Mouse (Mus musculus) monocyte, adult 2 months (primary cell): ENCODE data around the gene Furin.

ENCODE experiments used
- DNase-seq, 2 experiments: peaks; one replicate each; pipeline ENCODE4 v3.0.0; 2022; ENCODE audit warnings: low spot score in 2 of 2, low read depth in 1 of 2

The Furin gene

GRCm38 (mm10) chr7:80405188-80405695 lies at the start of gene Furin:
Gene Furin, minus strand, starts transcription at chr7:80405436.
- DNase-seq: no peak

DNA sequence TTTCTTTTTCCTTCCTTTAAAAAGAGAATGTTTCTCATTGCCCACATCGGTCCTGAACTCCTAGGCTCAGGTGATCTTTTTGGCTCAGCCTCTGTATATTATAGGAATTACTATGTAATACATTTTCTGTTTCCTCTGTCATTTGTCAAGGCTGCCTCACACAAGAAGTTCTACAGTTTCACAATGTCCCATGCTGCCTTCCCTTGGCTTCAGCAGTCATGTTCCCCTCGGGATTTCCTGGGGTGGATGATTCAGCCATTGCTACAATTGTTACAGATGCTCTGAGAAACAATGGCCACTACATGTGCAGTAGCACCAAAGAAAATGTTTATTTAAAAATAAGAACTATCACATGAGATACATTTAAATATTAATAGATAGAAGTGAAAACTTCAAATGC lies 49.5 kb upstream of the Furin start:
- DNase-seq: no peak

GRCm38 (mm10) chr7:80453997-80454396 lies 48.8 kb upstream of the Furin start:
- DNase-seq: no peak

DNA sequence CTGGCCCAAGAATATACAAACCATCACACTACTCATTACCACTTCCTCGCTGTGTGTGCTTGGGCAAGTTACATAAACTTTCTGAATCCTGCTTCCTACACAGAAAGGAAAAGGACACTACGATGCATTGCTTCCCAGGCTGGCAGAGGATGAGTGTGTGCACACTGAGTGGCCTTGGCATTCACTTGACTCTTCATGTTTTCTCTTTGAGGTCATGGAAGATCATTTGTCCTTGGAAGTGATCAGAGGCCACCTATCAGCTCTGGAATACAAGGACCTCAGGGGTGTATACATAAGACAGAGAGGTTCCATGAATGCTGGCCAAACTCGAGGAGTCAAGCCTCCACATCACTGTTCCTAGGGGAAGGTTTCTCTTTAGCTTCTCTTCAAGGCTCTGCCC lies 47.9 kb upstream of the Furin start:
- DNase-seq: no peak

DNA sequence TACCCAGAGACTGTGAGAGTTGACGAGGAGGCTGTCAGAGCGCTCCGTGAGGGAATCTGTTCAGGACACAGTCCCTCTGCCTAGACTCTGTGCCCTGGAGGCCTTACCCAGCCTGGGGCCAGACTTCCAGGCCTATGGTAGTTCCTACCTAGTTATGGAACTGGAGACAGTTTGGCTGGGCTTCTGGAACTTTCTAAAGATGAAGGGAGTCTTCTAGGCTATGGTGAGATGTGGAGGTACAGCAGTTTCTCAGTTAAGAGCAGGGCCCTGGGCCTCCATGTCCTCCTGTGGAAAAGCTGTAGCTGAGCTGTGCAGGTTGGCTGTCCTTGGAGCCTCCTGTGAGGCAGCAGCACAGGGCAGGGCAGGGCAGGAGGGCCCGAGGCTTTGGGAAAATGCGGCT lies 47.0 kb upstream of the Furin start:
- no peak for DNase-seq

- DNase-seq: no peak
Observed at GRCm38 (mm10) chr7:80451550-80452232, 46.5 kb upstream of the Furin start.

DNA sequence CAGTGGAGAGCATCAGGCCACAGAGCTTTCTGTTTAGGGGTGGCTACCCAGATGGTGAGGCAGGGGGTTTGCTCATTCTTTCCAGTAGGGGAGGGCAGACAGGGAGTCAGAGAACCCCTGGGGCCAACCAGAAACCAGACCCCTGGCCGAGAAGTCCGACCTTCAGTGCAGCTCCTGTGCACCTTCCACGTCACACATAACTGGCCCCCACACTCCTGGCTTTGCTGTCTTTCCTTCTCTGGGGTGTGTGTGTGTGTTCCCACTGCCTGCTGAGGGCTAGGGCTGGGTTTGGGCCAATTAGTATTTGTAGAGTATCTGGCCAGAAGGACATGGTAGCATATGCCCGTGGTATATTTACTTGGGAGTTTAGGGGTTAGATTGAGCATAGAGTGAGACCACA lies 45.1 kb upstream of the Furin start:
- no peak for DNase-seq

DNA sequence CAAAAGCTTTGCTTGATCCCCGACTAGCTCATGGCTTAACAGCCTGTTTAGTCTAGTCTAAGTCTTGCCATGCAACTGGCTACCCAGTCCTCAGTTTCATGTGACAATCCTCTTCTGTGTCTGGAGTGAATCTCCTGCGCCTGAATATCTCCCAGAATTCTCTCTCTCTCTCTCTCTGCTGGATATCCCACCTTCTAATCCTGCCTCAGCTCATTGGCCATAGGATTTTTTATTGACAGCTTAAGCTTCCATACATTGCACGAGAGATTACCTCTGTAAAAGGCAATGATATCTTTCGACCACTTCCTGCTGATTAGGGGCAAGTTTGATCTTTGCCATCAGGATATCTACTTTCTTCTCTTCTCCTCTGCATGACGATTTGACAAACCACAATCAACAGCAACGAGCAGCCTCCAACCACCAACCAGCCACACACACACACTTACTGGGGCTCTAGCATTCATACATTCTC lies 44.4 kb upstream of the Furin start:
- DNase-seq: no peak

- no peak for DNase-seq
Observed at GRCm38 (mm10) chr7:80447336-80447735, 42.1 kb upstream of the Furin start.

- DNase-seq: no peak
Observed at GRCm38 (mm10) chr7:80446221-80446878, 41.1 kb upstream of the Furin start.

DNA sequence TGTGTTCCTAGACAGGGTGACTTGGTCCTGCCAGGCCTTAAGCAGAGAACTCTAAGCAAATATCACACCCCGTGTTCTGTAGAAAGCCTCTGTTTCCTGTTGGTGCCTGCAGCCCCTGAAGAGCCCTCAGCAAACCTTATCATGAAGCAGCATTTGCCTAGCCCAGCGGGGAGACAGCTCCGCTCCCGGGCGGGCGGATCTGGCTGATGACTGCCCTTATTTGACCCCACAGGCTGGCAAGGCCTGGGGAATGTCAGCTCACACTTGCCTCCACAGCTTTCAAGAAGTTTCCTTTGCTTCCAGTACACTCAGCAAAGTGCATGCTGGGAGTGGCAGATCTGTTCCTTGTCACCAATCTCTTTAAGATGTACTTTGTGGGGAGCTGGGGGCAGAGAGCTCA lies 40.3 kb upstream of the Furin start:
- no peak for DNase-seq

DNA sequence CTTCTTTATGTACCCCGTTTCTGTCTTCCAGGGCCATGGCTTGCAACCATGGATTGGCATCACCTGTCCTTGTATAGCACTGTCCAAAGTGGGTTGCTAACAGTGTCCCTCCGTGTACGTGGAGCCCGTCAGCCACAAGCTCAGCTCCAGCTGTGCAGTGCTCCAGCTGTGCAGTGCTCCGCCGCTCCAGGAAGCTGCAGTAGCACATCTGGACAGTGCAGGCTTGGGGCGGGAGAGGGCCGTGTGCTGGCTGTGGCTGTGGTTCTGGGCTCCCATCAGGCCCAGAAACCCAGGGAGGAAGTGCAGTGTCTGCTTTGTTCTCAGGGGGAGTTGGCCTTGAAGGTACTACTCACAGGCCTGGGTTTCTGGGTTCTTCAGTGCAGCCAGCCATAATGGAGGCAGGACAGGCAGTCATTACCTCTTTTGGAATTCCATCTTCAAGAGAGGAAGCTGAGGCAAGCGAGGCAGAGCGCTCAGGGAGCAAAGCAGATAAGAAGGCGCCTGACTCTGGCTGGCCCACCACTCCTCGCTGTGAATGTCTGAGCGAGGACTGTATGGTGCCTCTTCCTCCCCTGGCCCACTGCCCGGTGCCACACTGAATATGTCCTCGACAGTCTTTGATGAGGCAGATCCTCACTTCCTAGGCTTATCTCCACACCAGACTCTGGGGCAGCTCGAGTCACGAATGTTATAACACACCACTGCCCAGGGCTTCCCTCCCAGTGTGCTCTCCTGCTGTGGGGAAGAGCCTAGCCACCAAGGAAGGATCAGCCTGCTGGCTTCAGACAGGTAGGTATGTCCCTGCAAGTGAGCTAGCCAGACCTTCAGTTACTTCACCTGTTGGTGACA lies 39.4 kb upstream of the Furin start:
- no peak for DNase-seq

- no peak for DNase-seq
Observed at GRCm38 (mm10) chr7:80443124-80443523, 37.9 kb upstream of the Furin start.

DNA sequence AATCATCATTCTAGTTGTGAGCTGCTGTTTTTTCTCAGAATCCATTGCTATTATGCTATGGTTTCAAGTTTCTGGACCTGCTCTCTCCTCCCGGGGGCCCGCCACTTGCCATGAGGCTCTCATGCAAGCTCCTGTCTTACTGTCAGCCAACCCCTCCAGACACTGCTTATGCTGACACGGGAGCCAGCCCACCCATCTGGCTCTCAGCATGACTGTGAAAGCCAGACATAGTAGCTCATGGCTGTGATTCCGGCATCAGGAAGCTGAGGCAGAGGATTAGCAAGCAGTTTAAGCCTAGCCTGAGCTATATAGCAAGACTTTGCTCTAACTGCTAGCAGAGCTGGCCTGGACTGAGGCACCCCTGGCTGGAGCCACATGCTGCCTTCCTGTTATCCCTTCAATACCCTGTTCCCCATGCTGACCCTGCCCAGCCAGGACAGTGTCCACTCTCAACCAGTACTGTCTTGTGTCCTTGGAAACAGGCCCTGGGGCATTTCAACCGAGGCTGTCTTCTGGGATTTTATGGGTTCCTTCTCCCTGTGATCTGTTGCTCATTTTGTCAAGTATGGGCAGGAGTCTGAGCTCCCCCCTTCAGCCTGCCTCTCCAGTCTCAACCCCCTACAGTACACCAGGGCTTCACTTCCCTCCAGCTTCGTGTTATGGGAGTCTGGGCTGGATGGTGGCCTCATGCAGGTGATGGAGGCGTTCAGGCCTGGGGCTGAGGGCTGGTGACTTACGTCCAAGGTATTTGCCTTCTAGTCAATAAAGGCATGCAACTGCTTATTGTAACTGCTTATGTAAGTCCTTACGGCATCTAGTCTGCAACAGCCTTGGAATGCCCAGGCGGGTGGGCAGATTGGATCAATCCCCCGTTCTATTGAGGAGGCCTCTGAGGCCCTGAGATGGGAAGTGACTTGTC lies 37.0 kb upstream of the Furin start:
- DNase-seq: no peak

- no peak for DNase-seq
Observed at GRCm38 (mm10) chr7:80440685-80441084, 35.4 kb upstream of the Furin start.

- no peak for DNase-seq
Observed at GRCm38 (mm10) chr7:80439789-80440488, 34.7 kb upstream of the Furin start.

DNA sequence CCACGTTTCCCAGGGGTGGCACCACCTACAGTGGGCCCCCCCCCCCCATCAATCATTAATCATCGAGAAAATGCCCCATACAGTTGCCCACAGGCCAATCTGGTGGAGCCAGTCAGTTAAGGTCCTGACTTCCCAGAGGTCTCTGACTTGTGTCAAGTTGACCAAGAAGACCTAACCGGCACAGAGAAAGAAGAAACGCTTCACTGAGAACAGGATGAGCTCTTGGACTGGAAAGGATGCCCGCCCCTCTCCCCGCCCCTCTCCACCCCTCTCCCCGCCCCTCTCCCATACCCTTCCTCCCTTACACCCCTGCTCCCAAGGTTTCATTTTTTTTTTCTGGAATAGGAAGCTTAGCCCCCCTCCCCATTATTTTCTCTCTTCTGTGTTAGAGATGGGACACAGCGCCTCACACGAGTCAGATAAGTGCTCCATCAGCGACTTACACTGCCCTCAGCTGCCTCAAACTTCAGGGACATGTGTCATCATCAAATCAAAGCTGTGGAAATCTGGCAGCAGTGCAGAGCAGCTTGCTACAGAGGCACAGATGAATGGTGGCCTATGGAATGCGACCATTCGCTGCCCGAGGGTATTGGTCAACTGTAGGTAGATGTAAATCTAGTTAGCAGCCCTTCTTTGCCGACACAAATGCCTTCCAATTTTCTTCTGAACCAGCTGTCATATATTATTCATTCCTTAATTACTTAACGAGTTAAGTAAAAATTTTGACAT lies 34.0 kb upstream of the Furin start:
- no peak for DNase-seq

DNA sequence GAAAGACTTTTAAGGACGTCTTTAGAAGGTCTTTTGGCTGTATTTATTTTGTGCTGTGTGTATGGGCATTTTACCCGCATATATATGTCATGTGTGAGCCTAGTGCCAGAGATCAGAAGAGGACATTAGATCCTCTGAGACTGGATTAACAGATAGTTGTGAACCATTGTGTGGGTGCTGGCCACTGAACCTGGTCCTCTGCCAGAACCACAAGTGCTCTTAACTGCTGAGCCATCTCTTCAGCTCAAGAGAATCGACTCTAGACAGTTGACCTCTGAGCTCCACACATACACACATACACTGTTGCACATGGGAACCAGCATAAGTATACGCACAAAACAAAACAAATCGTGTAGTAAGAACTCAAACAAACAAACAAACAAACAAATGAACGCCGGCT lies 31.3 kb upstream of the Furin start:
- DNase-seq: no peak

DNA sequence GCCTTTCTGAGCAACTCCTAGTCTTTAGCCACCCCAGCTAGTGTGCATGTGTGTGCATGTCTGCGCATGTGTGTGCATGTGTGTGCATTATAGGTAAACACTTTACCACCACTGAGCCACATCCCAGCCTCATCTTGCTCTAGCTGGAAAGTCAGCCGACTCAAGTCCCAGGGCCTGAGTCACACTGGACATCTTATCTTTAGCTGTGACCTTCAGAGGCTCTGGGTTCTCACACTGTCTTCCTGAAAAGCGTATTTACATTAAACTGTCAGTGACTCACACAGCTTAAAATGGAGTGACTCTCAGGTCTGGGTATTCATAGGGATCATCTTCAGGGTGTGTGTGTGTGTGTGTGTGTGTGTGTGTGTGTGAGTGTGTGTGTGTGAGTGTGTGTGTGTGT lies 30.4 kb upstream of the Furin start:
- DNase-seq: no peak
